Mouse (Mus musculus) layer of hippocampus, postnatal 25 days (tissue): ENCODE data around the gene Cnot11. TPM values are rescaled to one million over a fixed set of nuclear protein-coding genes. Genes with fewer than 3 reads are reported as not detected.

ENCODE experiments used
- DNase-seq, 2 experiments: peaks; one replicate each; pipeline ENCODE4 v3.0.0; 2022; ENCODE audit warnings: mixed read lengths in 2 of 2, low spot score in 1 of 2; ENCODE audit errors: extremely low spot score in 1 of 2
- total RNA-seq, 2 experiments: library from RNA; stranded (reverse); gene quantifications; 2 replicates each; pipeline ENCODE4 v1.2.3; 2021

Cnot11 gene
- total RNA-seq: 10 to 100 TPM; 22.0 to 22.9 TPM

DNA sequence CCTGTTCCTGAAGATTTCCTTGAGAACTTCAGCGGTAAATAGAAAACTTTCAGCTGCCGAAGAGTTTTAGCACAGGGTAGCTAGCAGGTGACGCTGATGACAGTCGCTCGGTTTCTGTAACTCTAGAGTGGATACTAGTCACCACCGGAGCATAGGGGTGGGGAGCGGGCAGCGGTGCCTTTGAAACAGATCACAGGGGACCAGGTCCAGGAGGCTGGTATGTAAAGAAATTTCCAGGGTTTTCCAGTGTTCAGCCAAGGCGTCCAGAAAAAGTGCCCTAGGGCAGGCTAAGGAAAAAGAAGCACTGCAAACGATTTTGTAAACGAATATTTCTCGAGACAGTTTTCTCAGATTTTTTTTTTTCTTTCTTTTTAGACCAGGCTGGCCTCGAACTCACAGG, at the start of gene Cnot11:
TSS of gene Cnot11 (plus strand) at position 162 of the 400 bp plus-strand sequence.
- no peak for DNase-seq

DNA sequence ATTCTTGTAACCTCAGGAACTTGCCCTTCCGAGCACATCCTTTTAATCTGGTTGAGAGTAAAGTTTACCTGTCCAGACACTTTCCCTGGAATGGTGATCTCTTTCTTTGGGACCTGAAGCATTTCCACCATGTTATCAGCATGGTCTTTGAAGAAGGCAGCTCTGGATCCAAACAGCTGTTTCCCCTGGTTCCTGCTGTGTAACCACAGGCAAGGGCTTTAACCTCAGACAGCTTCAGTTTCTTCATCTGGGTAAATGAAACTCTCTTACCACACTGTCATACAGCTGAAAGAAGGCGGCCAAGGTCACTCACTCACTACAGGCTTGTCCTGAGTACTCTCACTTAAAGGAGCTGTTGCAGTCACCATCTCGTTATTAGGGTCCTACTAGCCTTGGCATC, 47.4 kb upstream of the Cnot11 start:
- no peak for DNase-seq

DNA sequence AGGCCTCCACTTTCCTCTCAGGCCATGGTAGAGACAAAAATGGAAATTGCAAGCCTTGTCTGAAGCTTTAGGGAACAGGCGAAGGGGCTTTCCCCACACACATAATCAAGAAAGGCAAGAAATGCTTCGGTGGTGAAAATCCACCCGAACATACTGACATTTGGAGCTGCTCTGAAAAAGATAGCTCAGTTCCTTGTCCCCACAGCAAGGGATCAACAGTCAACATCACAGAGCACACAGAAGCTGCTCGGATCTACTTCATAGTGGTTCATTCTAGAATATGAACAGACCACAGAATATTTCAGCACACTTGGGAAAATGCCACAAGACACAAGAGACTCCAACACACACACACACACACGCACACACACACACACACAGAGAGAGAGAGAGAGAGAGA, 41.6 kb upstream of the Cnot11 start:
- no peak for DNase-seq

DNA sequence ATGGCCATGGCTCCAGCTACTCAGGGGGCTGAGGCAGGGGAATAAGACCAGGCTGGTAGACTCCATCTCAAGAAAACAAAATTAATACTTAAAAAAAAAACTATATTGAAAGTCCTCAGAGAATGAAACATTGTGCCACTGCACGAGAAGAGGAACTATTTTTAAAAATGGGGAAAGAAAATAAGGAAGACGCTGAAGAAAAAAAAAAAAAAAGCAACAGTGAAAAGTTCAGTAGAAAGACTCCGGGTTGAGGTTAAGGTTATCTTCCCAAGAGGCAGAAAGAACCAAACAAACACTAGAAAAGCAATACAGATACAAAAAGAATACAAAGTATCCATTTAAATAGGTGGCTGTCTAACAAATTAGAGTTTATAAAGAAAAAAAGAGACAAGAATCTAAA, 41.1 kb upstream of the Cnot11 start:
- no peak for DNase-seq

DNA sequence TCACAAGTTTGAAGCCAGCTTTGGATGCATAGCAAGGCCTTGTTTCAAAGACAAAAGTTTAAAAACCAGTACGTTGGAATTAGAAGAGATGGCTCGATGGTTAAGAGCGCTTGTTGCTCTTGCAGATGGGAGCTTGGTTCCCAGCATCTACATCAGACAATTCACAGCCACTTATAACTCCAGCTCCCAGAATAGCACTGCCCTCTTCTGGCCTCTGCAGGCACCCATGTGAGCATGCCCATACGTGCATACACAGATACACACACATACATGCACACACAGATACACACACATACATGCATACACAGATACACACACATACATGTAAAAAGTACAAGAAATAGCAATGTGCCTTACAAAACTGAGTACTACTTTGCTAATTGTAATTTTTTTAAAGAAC, 37.8 kb upstream of the Cnot11 start:
- no peak for DNase-seq

DNA sequence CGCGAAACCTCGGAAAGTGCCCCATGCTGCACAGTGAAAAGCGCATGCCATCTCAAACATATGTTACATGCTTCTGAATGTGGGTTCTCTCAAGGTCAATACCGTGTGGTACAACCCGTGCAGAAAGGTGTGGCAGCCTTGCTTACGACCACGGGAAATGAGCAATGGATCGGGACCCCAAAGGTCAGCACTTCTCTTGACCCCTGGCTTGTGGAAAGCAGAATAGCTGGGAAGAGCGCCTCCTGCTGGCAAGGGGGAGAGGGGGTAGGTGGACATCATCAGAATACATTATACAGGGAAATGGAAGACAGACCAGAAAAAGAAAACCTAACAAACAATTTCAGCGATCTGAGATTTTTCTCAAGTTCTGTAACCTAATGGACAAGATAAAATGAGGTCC, 37.0 kb upstream of the Cnot11 start:
- no peak for DNase-seq

DNA sequence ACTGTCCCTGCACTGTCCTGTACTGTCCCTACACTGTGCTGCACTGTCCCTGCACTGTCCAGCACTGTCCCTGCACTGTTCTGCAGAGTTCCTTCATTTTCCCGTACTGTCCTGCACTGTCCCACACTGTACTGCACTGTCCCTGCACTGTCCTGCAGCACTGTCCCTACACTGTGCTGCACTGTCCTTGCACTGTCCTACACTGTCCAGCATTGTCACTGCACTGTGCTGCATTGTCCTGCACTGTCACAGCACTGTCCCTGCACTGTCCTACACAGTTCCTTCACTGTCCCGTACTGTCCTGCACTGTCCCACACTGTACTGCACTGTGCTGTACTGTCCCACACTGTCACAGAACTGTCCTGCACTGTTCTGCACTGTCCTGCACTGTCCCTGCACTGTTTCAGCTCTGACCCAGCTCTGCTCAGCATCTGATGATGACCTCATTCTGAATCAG, 35.3 kb upstream of the Cnot11 start:
- DNase-seq: no peak

DNA sequence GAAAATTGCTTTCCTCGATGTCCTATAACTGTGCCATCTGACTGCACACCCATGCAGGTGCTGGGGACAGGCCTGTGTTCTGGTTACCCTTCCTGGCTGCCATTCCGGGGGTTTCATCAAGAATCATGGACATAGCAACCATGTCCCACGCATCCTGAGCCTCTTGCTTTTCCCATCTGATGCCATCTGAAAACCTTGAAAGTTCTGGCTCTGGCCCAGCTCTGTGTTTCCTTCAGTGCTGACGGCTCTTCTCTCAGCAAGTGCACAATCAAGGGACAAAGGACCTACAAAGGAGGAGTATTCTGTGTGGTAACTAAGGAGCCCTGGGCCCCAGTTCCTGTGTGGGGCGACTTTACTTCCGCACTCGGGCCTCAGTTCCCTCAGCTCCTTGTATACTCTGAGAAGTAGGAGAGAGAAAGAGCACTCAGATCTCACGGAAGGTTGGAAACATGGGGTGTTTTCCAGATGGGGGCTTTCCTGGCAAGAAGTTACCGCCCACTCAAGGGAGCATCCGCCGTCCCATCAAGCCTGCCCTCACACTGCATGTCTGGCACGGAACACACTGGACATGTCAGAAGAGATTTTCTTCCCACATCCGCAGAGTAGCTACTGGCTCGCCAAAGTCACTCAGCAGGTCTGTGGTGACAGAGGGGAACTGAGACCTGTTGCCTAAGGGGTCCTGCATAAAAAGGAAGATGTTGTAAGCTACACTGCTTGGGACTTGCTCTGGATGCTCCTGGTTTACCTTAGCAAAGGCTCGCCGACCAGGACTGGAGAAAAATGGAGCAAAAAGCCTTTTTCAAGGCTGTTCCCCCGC, 31.8 kb upstream of the Cnot11 start:
- DNase-seq: peak in 1 of 2 experiments; percentile 20

DNA sequence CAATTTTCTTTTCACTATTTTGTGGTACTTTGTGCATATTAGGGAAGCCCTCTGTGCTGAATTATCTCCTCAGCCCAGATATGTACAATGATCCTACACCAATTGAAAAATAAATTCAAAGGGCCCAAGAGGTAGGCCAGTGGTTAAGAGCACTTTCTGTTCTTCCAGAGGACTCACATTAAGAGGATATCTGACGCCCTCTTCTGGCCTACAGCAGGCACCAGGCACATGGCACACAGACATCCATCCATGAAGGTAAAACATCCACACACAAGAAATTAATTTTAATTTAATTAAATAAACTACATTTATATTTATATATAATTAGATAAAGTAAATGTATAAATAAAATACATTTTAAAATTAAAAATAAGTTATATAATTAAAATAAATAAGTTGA, 30.5 kb upstream of the Cnot11 start:
- DNase-seq: no peak

DNA sequence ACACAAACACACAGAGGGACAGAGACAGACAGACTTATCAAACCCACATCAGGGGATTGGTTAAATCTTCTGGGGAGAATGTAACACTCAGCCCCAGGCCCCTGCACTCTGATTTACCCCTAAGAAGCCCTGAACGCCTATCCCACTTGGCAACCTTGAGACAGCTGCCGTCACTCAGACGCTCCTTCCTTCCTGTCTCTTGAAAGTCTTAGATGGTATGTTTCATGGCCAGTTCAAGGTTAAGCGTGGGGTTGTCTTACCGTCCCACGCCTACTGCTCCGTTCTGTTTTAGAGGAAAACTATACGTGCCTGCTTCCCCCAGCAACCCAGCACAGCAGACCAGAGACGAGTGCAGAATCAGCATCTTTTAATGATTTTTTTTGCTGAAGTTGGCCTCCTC, 29.2 kb upstream of the Cnot11 start:
- DNase-seq: no peak

DNA sequence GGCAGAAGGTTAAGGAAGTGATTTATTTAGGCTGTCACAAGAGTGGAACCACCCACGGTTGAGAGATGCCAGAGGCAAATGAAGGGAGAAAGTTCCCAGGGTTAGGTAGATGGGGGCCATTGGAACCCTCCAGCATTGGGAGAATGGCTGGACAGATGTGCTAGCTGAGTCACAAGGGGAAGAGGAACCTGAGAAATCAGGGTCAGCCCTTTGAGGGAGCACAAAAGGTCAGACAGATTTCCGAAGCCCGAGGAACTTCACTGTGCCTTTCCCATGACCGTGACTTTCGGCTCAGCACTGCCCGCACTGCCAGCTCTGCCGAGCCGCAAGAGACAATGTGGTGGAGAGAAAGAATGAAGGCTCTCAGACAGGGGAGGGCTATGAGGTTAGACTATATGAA, 23.0 kb upstream of the Cnot11 start:
- DNase-seq: no peak

DNA sequence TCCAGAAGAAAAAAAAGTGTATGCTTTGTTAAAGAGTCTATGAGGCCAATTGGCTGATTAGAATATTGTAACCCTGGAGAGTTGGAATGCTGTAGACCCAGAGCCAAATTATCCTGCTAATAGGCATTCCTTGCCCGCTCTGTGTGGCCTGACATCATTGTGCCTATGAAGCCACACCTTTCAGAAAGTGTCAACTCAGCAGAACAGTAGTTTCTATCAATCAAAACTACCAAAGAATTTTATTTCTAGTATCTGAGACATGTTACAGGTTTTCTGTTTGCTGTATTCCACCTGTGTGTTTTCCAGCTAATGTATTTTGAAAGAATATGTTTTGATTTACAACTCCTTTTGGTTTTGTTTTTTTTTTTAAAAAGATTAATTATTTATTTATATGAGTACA, 22.6 kb upstream of the Cnot11 start:
- no peak for DNase-seq

DNA sequence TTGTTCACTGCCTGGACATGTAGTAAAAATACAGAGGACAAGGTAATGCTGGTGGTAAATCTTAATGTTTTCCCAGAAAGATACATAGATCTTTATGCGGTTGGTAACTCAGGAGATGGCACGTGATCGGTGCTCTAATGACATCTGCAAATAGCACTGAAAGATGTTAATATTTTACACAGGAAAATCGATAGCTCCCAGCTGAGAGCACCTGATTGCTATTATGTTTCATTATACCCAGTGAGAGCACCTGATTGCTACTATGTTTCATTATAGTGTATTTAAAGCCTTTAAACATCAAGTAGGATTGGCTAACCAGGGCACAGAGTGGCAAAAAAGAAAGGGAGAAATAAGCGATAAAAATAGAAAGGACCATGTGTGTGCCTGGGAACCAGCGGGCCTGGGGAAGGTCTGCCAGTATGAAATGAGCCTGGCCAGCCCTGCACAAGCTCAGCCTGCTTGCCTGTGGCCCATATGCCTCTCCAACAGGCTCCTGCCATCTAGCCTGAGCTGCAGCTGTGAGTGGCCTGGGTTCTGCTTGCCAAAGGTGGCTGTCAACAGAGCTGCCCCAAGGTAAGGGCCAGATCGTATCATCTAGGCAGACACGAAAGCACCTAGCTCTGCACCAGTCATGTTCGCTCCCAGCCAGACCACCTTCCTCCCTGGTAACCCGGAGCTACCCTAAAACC, 19.3 kb upstream of the Cnot11 start:
- no peak for DNase-seq

DNA sequence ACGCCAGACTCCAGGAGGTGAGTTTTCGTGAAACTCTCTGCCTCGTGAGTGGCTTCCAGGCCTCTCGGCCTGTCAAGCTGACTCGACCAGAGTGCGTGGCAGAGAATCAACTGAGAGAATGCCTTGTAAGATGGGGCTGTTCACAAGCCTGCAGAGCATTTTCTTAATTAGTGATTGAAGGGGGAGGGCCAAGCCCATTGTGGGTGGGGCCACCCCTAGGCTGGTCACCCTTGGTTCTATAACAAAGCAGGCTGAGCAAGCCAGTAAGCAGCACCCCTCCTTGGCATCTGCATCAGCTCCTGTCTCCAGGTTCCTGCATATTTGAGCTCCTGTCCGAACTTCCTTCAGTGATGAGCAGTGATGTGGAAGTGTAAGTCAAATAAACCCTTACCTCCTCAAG, 13.5 kb upstream of the Cnot11 start:
- no peak for DNase-seq

DNA sequence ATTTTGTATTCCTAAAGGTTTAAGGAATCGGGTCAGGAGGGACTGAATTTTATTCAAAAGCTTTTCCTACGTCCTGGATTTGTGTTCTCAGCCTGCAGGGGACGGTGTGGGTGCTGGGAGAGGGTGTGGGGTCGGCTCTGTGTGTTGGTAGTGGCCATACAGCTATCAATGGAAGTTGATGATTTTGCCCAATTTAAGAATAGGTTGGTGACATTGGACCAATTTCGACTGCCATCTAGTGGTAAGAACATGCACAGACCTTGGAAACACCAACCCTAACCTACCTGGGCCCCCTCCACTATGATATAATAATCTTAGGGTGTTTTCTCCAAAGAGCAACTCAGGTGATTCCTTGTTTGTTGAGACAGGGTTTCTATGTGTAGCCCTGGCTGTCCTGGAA, 12.3 kb upstream of the Cnot11 start:
- no peak for DNase-seq

DNA sequence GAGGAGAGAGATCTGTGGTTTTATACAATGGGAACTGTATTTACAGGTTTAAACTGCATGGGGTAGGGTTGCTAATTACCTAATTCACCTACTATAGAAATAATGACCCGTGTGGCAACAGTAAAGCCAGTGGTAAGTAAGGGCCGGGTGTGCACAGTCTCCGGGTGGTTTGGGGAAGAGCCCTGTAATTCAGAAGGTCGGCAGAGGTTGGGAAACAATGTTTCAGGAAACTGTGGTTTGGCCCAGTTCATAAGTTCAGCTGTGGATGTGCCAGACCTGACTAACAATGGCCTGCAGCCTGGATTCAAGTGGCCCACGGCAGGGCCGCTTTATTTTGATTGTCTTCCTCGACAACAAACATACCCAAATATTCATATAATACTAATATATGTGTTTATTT, 9.0 kb upstream of the Cnot11 start:
- DNase-seq: no peak

DNA sequence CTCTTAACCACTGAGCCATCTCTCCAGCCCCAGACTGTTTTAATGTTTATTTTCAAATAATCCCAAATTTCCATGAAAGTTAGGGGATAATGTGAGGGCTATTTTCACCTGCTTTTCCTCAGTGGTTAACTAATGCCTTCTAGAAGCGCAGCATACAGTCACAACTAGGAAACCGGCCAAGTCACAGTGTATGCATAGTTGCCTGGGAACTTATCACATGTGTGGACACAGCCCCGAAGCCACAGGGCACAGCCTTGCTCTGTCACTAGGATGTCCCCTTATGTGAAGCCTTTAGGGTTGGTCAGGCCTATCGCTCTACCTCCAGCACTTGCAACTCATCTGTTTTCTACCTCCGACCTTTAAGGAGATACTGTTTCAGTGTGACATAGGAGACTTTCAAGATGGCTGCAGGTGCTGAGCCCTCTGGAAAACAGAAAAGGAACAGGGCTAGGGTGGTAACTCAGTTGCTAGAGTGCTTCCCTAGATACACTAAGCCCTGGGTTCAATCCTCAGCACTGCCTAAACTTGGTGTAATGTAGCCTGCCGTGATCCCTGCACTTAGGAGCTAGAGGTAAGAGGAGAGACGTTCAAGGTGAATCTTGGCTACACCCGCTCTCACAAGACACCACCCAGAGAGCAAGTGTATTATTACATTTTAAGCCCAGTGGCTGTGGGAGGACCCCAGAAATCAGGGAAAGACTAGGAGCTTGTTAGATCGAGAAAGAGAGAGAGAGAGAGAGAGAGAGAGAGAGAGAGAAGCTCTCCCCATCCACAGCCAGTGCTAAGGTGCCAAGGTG, 8.2 kb upstream of the Cnot11 start:
- DNase-seq: no peak

DNA sequence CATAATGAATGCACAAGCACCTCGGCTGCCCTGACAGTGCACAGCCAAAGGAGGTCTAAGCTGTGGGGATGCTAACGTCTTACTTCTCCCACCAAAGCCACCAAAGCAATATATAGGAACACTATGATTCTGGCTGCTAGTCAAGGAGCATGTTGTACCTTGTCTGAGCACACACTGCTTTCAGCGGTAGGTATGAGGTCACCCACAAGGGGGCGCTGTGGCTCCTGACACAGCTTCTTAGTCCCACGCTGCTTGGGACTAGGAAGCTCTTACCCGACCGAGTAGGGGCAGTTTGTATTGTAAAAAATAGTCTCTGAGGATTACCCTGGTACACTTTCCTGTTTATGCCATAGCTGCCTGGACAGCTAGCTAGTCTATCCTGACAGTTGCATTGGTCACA, 7.4 kb upstream of the Cnot11 start:
- peak; percentile 46 to 79 for DNase-seq

DNA sequence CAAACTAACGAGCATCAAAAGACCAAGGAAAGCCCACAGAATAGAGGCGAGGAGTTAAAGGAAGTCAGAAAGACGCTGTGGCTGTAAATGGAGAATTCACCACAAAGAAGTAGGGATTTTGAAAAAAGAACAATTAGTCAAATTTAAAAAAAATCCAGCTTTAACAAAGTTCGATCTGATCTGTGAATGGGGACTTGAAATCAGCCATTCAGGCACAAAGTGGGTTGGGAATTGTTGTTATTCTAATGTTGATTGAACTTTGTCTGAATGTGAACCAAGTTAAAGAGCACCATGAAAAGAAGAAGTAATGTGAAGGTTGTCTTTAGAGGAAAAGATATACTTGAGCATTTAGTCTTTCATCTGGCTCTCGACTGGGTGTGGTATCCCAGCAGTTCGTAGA, 6.5 kb upstream of the Cnot11 start:
- no peak for DNase-seq

DNA sequence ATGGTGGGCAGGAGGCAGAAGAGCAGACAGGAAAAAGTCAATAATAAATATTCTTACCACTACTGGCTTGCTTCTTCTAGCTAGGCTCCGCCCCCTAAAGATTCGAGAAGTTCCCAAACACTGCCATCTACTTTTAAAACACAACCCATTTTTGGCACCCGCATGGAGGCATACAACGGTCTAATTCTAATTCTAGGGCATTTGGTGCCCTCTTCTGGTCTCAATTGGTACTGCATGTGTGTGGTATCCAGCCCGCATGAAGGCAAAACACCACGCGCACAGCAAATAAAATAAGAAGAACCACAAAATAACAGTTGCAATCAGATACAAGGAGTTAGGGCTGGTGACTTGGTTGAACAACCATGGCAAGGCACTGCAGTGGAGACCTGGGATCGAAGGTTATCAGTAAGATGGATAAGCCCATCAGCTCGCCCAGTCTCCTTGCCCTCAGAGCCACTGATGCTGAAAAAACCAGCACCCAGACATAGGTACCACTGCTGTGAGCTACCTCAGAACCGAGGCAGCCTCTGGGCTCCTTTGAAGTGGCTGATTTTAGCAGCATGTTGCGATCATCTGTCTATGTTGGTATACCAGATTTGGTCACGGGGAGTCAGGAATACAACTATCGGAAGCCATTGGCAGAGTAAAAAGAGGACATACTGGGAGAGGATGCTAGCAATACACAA, 4.4 kb upstream of the Cnot11 start:
- DNase-seq: peak; percentile 68 to 95

DNA sequence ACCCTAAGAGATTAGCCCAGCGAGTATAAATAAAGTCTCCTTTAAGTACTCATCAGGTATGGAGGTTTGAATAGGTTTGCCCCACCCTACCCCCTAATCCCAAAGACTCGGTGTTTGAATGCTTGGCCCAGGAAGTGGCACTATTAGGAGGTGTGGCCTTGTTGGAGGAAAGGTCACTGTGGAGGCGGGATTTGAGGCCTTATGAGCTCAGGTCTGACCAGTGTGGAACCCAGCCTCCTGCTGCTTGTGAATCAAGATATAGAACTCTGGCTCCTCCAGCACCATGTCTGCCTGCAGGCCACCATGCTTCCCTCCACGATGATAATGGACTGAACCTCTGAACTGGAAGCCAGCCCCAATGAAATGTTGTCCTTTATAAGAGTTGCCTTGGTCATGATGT, 3.8 kb upstream of the Cnot11 start:
- DNase-seq: no peak
